8 mouse cellular contexts compared by ENCODE assay signal in genomic region chr2:33639301-33640170, GRCm38 (mm10). TPM values are rescaled to one million over a fixed set of nuclear protein-coding genes. Genes with fewer than 3 reads are reported as not detected.
DNase-seq lines count a peak whose midpoint lies in the region; ATAC-seq and TF ChIP-seq lines count a peak whose summit lies in the region.

No protein-coding gene starts in this region.

- no peak overlapping the region for H3K27ac ChIP-seq in heart, postnatal 0 days (ENCODE audit: low read depth)
- H3K27ac ChIP-seq in liver, embryonic 13.5 days, result no peak overlapping the region
- peak overlapping the region; percentile 89 for H3K27ac ChIP-seq in neural tube, embryonic 14.5 days (ENCODE audit: low read depth, low read length)

- peak; percentile 70 for DNase-seq in brain, embryonic 14.5 days (ENCODE audit: low read depth)
- no peak for DNase-seq in heart, postnatal 0 days (ENCODE audit: low spot score)
- no peak for DNase-seq in liver, embryonic 13.5 days
- DNase-seq in ovary, postnatal 10 days (ENCODE audit: low spot score), result no peak
- no peak for DNase-seq in cerebellum, adult 8-10 months
- no peak for DNase-seq in Muller cell, postnatal 12 days (ENCODE audit: inconsistent ontology term)

- no peaks in the 10 kb centered on the region for H3K36me3 ChIP-seq in E14TG2a.4 (ENCODE audit: insufficient read depth, low read length)
- no peaks in the 10 kb centered on the region for H3K36me3 ChIP-seq in heart, postnatal 0 days (replicated peaks; ENCODE audit: control insufficient read depth, insufficient read depth, low read length)
- H3K36me3 ChIP-seq in liver, embryonic 13.5 days, result no peaks in the 10 kb centered on the region
- no peaks in the 10 kb centered on the region for H3K36me3 ChIP-seq in neural tube, embryonic 14.5 days (ENCODE audit: control insufficient read depth, insufficient read depth, low read length)

- peak overlapping the region; percentile 42 for H3K4me2 ChIP-seq in heart, postnatal 0 days (ENCODE audit: low read depth, low read length)
- H3K4me2 ChIP-seq in liver, embryonic 13.5 days, result peak overlapping the region; percentile 17; the same call in 1 of the 2 replicates
- peak overlapping the region; percentile 55 for H3K4me2 ChIP-seq in neural tube, embryonic 14.5 days (ENCODE audit: low read depth, low read length)

- TF ChIP-seq EP300 in heart, postnatal 0 days (IDR thresholded peaks at IDR 0.05; ENCODE audit: low read depth), result no peak

- peak; percentile 25 for ATAC-seq in heart, postnatal 0 days (ENCODE audit: insufficient read depth, low read depth)
- ATAC-seq in liver, embryonic 13.5 days (ENCODE audit: low read depth), result no peak
- ATAC-seq in neural tube, embryonic 14.5 days (ENCODE audit: low read depth), result no peak

- WGBS in heart, postnatal 0 days, result under 1% methylated on average over 70 of the region's 71 CpGs
- 2% methylated on average over 71 of the region's 71 CpGs for WGBS in liver, embryonic 13.5 days (ENCODE audit: insufficient replicate concordance)
- WGBS in neural tube, embryonic 14.5 days, result under 1% methylated on average over 50 of the region's 71 CpGs

- peaks cover 94% of the 10 kb centered on the region for H3K27me3 ChIP-seq in E14TG2a.4 (ENCODE audit: insufficient read depth, low read length)
- peaks cover 100% of the 10 kb centered on the region for H3K27me3 ChIP-seq in heart, postnatal 0 days (ENCODE audit: control insufficient read depth, insufficient read depth, low read length)
- peaks cover 100% of the 10 kb centered on the region for H3K27me3 ChIP-seq in liver, embryonic 13.5 days
- H3K27me3 ChIP-seq in neural tube, embryonic 14.5 days (ENCODE audit: control insufficient read depth, insufficient read depth, low read length), result peaks cover 40% of the 10 kb centered on the region

- H3K9ac ChIP-seq in heart, postnatal 0 days (replicated peaks; ENCODE audit: low read depth, low read length), result no peak overlapping the region
- no peak overlapping the region for H3K9ac ChIP-seq in liver, embryonic 13.5 days
- peak overlapping the region; percentile 80 for H3K9ac ChIP-seq in neural tube, embryonic 14.5 days (replicated peaks; ENCODE audit: low read depth, low read length)

- no peak for TF ChIP-seq CTCF in E14TG2a.4 (conservative IDR thresholded peaks at IDR 0.05; ENCODE audit: low read length)
- no peak for TF ChIP-seq CTCF in brain, embryonic 14.5 days (IDR thresholded peaks at IDR 0.05; ENCODE audit: borderline replicate concordance, extremely low read depth, insufficient read depth, insufficient read length)
- TF ChIP-seq CTCF in heart, postnatal 0 days (IDR thresholded peaks at IDR 0.05; ENCODE audit: low read depth), result no peak

- TF ChIP-seq POLR2A in brain, embryonic 14.5 days (IDR thresholded peaks at IDR 0.05; ENCODE audit: borderline replicate concordance, extremely low read depth, insufficient read depth, insufficient read length, poor library complexity, severe bottlenecking), result no peak

- H3K4me1 ChIP-seq in E14TG2a.4 (replicated peaks; ENCODE audit: low read depth, low read length), result peaks cover 86% of the 10 kb centered on the region
- H3K4me1 ChIP-seq in heart, postnatal 0 days (ENCODE audit: control insufficient read depth, insufficient read depth), result peaks cover 9% of the 10 kb centered on the region; the same call in 1 of the 2 replicates
- H3K4me1 ChIP-seq in liver, embryonic 13.5 days (replicated peaks), result peaks cover 7% of the 10 kb centered on the region
- no peaks in the 10 kb centered on the region for H3K4me1 ChIP-seq in neural tube, embryonic 14.5 days (ENCODE audit: control insufficient read depth, insufficient read depth, low read length)

- H3K9me3 ChIP-seq in E14TG2a.4 (ENCODE audit: low read length), result no peaks in the 10 kb centered on the region
- no peaks in the 10 kb centered on the region for H3K9me3 ChIP-seq in heart, postnatal 0 days (replicated peaks; ENCODE audit: control insufficient read depth, low read length)
- H3K9me3 ChIP-seq in liver, embryonic 13.5 days (replicated peaks), result no peaks in the 10 kb centered on the region
- no peaks in the 10 kb centered on the region for H3K9me3 ChIP-seq in neural tube, embryonic 14.5 days (ENCODE audit: control insufficient read depth, low read length)

- peak overlapping the region; percentile 60 for H3K4me3 ChIP-seq in E14TG2a.4 (replicated peaks; ENCODE audit: low read length)
- H3K4me3 ChIP-seq in heart, postnatal 0 days (ENCODE audit: low read depth, low read length), result peak overlapping the region; percentile 31
- H3K4me3 ChIP-seq in liver, embryonic 13.5 days (replicated peaks), result peak overlapping the region; percentile 23; the same call in 1 of the 2 replicates
- peak overlapping the region; percentile 50 for H3K4me3 ChIP-seq in neural tube, embryonic 14.5 days (ENCODE audit: low read depth, low read length)

RNA-seq across cellular contexts. Expression of gene Lmx1b, which starts 0.8 kb away (rescaled TPM):
- 2.9 and 16.0 TPM in 2 replicates for polyA plus RNA-seq in brain, embryonic 14.5 days (2012; rRNA removed)
- total RNA-seq in heart, postnatal 0 days (2014; rRNA removed; ENCODE audit: low replicate concordance), result not detected in 2 replicates
- polyA plus RNA-seq in heart, postnatal 0 days (2015; fragmentation: Nextera tagmentation; extraction: Ambion mirVana), result not detected in 2 replicates
- polyA plus RNA-seq in liver, embryonic 13.5 days (2015; fragmentation: Nextera tagmentation; extraction: Ambion mirVana), result not detected in 2 replicates
- 13.1 and 16.3 TPM in 2 replicates for polyA plus RNA-seq in neural tube, embryonic 14.5 days (2014; fragmentation: Nextera tagmentation; extraction: Ambion mirVana)
